Mouse (Mus musculus): ENCODE results near the gene Ppfia1.

Ppfia1 gene

DNA sequence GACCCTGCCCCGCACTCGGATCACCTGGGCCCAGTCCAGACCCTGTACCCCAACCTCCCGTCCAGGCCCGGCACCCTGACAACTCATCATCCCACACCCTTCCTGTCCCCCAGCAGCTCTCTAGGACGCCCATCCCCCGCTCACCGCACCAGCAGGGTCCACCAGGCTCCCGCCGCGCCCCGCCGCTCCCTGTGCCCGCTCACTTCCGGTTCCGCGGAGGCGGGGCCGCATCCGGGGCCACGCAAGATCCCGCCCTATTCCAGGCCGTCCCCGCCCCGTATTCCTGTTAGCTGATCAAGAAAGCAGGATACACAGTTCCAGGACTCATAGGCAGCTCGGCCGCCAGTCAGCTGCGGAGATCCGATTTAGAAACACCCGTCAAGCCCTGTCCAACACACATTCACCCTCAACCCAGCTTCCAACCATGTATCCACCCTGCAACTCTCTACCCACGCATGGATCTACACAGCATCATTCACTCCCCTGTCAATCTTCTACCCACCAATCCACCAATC is 82.9 kb downstream of the Ppfia1 start, which contains the start of gene Cttn:
TSS of gene Cttn (minus strand) at position 465 of the 515 bp plus-strand sequence.
- Histone ChIP-seq H3K36me3 (ENCODE audit: insufficient read depth, low read length) (peaks cover 24% of the 10 kb centered on the region), H3K9me3 (ENCODE audit: low read length) (no peaks in the 10 kb centered on the region), H3K27me3 (ENCODE audit: insufficient read depth, low read length) (no peaks in the 10 kb centered on the region), H3K4me3 (replicated peaks; ENCODE audit: low read length) (peak within 1 kb of the TSS; percentile 95), H3K4me1 (replicated peaks; ENCODE audit: low read depth, low read length) (peaks cover 61% of the 10 kb centered on the region)
- no peak for TF ChIP-seq POU5F1 (IDR thresholded peaks at IDR 0.05; ENCODE audit: borderline replicate concordance, low read length)

GRCm38 (mm10) chr7:144469908-144470544 is 83.5 kb downstream of the Ppfia1 start:
- TF ChIP-seq NANOG (IDR thresholded peaks at IDR 0.05; ENCODE audit: borderline replicate concordance, low read length): no peak
- no peak for TF ChIP-seq POU5F1 (IDR thresholded peaks at IDR 0.05; ENCODE audit: borderline replicate concordance, low read length)
- TF ChIP-seq CTCF (conservative IDR thresholded peaks at IDR 0.05; ENCODE audit: low read length): no peak
- H3K36me3 ChIP-seq (ENCODE audit: insufficient read depth, low read length): peaks cover 30% of the 10 kb centered on the region
- peak overlapping the region; percentile 95 for H3K4me3 ChIP-seq (replicated peaks; ENCODE audit: low read length)
- peaks cover 61% of the 10 kb centered on the region for H3K4me1 ChIP-seq (replicated peaks; ENCODE audit: low read depth, low read length)
- no peaks in the 10 kb centered on the region for H3K9me3 ChIP-seq (ENCODE audit: low read length)
- no peaks in the 10 kb centered on the region for H3K27me3 ChIP-seq (ENCODE audit: insufficient read depth, low read length)

- Histone ChIP-seq H3K4me1 (replicated peaks; ENCODE audit: low read depth, low read length) (peaks cover 56% of the 10 kb centered on the region), H3K36me3 (ENCODE audit: insufficient read depth, low read length) (peaks cover 38% of the 10 kb centered on the region), H3K27me3 (ENCODE audit: insufficient read depth, low read length) (no peaks in the 10 kb centered on the region), H3K9me3 (ENCODE audit: low read length) (no peaks in the 10 kb centered on the region), H3K4me3 (replicated peaks; ENCODE audit: low read length) (peak overlapping the region; percentile 95)
- TF ChIP-seq NANOG (IDR thresholded peaks at IDR 0.05; ENCODE audit: borderline replicate concordance, low read length): no peak
- no peak for TF ChIP-seq POU5F1 (IDR thresholded peaks at IDR 0.05; ENCODE audit: borderline replicate concordance, low read length)
- no peak for TF ChIP-seq CTCF (conservative IDR thresholded peaks at IDR 0.05; ENCODE audit: low read length)
Observed at GRCm38 (mm10) chr7:144469181-144469641, 84.3 kb downstream of the Ppfia1 start.

- H3K36me3 ChIP-seq (ENCODE audit: insufficient read depth, low read length): peaks cover 42% of the 10 kb centered on the region
- peaks cover 51% of the 10 kb centered on the region for H3K4me1 ChIP-seq (replicated peaks; ENCODE audit: low read depth, low read length)
- no peaks in the 10 kb centered on the region for H3K9me3 ChIP-seq (ENCODE audit: low read length)
- H3K27me3 ChIP-seq (ENCODE audit: insufficient read depth, low read length): no peaks in the 10 kb centered on the region
- TF ChIP-seq NANOG (IDR thresholded peaks at IDR 0.05; ENCODE audit: borderline replicate concordance, low read length) (no peak), POU5F1 (IDR thresholded peaks at IDR 0.05; ENCODE audit: borderline replicate concordance, low read length) (no peak), CTCF (conservative IDR thresholded peaks at IDR 0.05; ENCODE audit: low read length) (no peak)
- no peak overlapping the region for H3K4me3 ChIP-seq (replicated peaks; ENCODE audit: low read length)
Observed at GRCm38 (mm10) chr7:144468741-144469140, 84.8 kb downstream of the Ppfia1 start.

GRCm38 (mm10) chr7:144462577-144462976 is 91.0 kb downstream of the Ppfia1 start:
- H3K27me3 ChIP-seq (ENCODE audit: insufficient read depth, low read length): no peaks in the 10 kb centered on the region
- no peak for TF ChIP-seq CTCF (conservative IDR thresholded peaks at IDR 0.05; ENCODE audit: low read length)
- TF ChIP-seq POU5F1 (IDR thresholded peaks at IDR 0.05; ENCODE audit: borderline replicate concordance, low read length): no peak
- TF ChIP-seq NANOG (IDR thresholded peaks at IDR 0.05; ENCODE audit: borderline replicate concordance, low read length): no peak
- no peak overlapping the region for H3K4me3 ChIP-seq (replicated peaks; ENCODE audit: low read length)
- no peaks in the 10 kb centered on the region for H3K9me3 ChIP-seq (ENCODE audit: low read length)
- H3K36me3 ChIP-seq (ENCODE audit: insufficient read depth, low read length): peaks cover 92% of the 10 kb centered on the region
- H3K4me1 ChIP-seq (replicated peaks; ENCODE audit: low read depth, low read length): peaks cover 6% of the 10 kb centered on the region

GRCm38 (mm10) chr7:144461246-144461902 is 92.2 kb downstream of the Ppfia1 start:
- no peaks in the 10 kb centered on the region for H3K27me3 ChIP-seq (ENCODE audit: insufficient read depth, low read length)

DNA sequence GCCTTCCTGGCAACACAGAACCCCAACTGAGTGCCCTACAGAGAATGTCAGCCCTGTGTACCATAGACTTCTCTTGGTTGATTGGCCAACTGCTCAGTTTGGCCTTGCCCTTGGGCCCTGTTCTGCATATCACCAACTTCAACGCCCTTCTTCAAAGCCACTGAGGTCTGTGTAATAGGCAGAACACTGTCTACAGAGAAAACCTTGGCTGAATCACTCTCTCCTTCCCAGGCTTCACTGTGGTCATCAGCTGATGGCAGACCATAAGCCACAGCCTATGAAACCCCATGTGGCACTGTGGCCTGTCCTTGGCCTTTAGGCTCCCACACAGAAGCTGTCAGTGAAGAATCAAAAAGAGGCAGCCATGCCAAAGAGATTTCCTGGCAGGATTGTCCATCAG is 94.6 kb downstream of the Ppfia1 start:
- Histone ChIP-seq H3K9me3 (ENCODE audit: low read length) (no peaks in the 10 kb centered on the region), H3K4me1 (replicated peaks; ENCODE audit: low read depth, low read length) (peaks cover 3% of the 10 kb centered on the region; the same call in 1 of the 2 replicates), H3K4me3 (replicated peaks; ENCODE audit: low read length) (no peak overlapping the region), H3K27me3 (ENCODE audit: insufficient read depth, low read length) (no peaks in the 10 kb centered on the region), H3K36me3 (ENCODE audit: insufficient read depth, low read length) (peaks cover 99% of the 10 kb centered on the region)
- TF ChIP-seq POU5F1 (IDR thresholded peaks at IDR 0.05; ENCODE audit: borderline replicate concordance, low read length) (no peak), NANOG (IDR thresholded peaks at IDR 0.05; ENCODE audit: borderline replicate concordance, low read length) (no peak), CTCF (conservative IDR thresholded peaks at IDR 0.05; ENCODE audit: low read length) (no peak)

More at GRCm38 (mm10) chr7:144461246-144461902, 92.2 kb downstream of the Ppfia1 start:
- Histone ChIP-seq H3K9me3 (ENCODE audit: low read length) (no peaks in the 10 kb centered on the region), H3K36me3 (ENCODE audit: insufficient read depth, low read length) (peaks cover 95% of the 10 kb centered on the region), H3K4me3 (replicated peaks; ENCODE audit: low read length) (no peak overlapping the region), H3K4me1 (replicated peaks; ENCODE audit: low read depth, low read length) (0 out of 2 replicates have a peak, but pooled peaks cover under 1% of the 10 kb centered on the region)
- TF ChIP-seq CTCF (conservative IDR thresholded peaks at IDR 0.05; ENCODE audit: low read length): no peak
- TF ChIP-seq POU5F1 (IDR thresholded peaks at IDR 0.05; ENCODE audit: borderline replicate concordance, low read length): no peak
- TF ChIP-seq NANOG (IDR thresholded peaks at IDR 0.05; ENCODE audit: borderline replicate concordance, low read length): no peak

- H3K4me1 ChIP-seq (replicated peaks; ENCODE audit: low read depth, low read length): peaks cover 16% of the 10 kb centered on the region
- no peaks in the 10 kb centered on the region for H3K27me3 ChIP-seq (ENCODE audit: insufficient read depth, low read length)
- TF ChIP-seq POU5F1 (IDR thresholded peaks at IDR 0.05; ENCODE audit: borderline replicate concordance, low read length) (no peak), CTCF (conservative IDR thresholded peaks at IDR 0.05; ENCODE audit: low read length) (no peak), NANOG (IDR thresholded peaks at IDR 0.05; ENCODE audit: borderline replicate concordance, low read length) (no peak)
- H3K9me3 ChIP-seq (ENCODE audit: low read length): no peaks in the 10 kb centered on the region
- no peak overlapping the region for H3K4me3 ChIP-seq (replicated peaks; ENCODE audit: low read length)
- H3K36me3 ChIP-seq (ENCODE audit: insufficient read depth, low read length): peaks cover 98% of the 10 kb centered on the region
Observed at GRCm38 (mm10) chr7:144450661-144451060, 102.9 kb downstream of the Ppfia1 start.
